Mouse (Mus musculus): ENCODE results near the gene Cyp2b10. TPM values are rescaled to one million over a fixed set of nuclear protein-coding genes. Genes with fewer than 3 reads are reported as not detected.
A peak's percentile ranks its signal among the peaks of the same experiment; 100 is the strongest.
"Not testable (repeated sequence)": the region's sequence is repeated elsewhere in the genome, so short reads cannot be mapped to it uniquely, and the experiment has no call there.

The Cyp2b10 gene
- polyA plus RNA-seq, 1 experiment from 2014 or later, result not detected

- no peak overlapping the region for H3K4me2 ChIP-seq (replicated peaks)
- H3K9me3 ChIP-seq, result no peaks in the 10 kb centered on the region
- no peak for ATAC-seq
- H3K36me3 ChIP-seq, result no peaks in the 10 kb centered on the region
- no peaks in the 10 kb centered on the region for H3K27me3 ChIP-seq (replicated peaks)
- no peak overlapping the region for H3K27ac ChIP-seq
- 77% methylated on average over 1 of the region's 1 CpGs for WGBS
- no peak overlapping the region for H3K4me3 ChIP-seq (replicated peaks)
- H3K4me1 ChIP-seq (replicated peaks), result no peaks in the 10 kb centered on the region
- H3K9ac ChIP-seq, result no peak overlapping the region
These were observed 13.1 kb upstream of the Cyp2b10 start for GRCm38 (mm10) chr7:25884272-25884671.

- peak; percentile 36; the same call in 1 of the 2 replicates for ATAC-seq
- no peak overlapping the region for H3K9ac ChIP-seq
- no peak overlapping the region for H3K27ac ChIP-seq
- 76% methylated on average over 3 of the region's 3 CpGs for WGBS
- H3K4me3 ChIP-seq (replicated peaks), result no peak overlapping the region
- H3K4me2 ChIP-seq (replicated peaks), result no peak overlapping the region
- no peaks in the 10 kb centered on the region for H3K4me1 ChIP-seq (replicated peaks)
- H3K9me3 ChIP-seq, result no peaks in the 10 kb centered on the region
- H3K36me3 ChIP-seq, result no peaks in the 10 kb centered on the region
- no peaks in the 10 kb centered on the region for H3K27me3 ChIP-seq (replicated peaks)
These were observed 9.7 kb upstream of the Cyp2b10 start for GRCm38 (mm10) chr7:25887758-25888157.

GRCm38 (mm10) chr7:25893159-25893558 is 4.3 kb upstream of the Cyp2b10 start:
- ATAC-seq, result no peak

GRCm38 (mm10) chr7:25895162-25895561 is 2.3 kb upstream of the Cyp2b10 start:
- Histone ChIP-seq H3K4me2 (replicated peaks) (no peak overlapping the region), H3K4me3 (replicated peaks) (no peak overlapping the region), H3K27ac (no peak overlapping the region), H3K9me3 (no peaks in the 10 kb centered on the region), H3K9ac (no peak overlapping the region), H3K4me1 (replicated peaks) (no peaks in the 10 kb centered on the region), H3K27me3 (replicated peaks) (no peaks in the 10 kb centered on the region), H3K36me3 (no peaks in the 10 kb centered on the region)
- no peak for ATAC-seq
- WGBS, result 71% methylated on average over 1 of the region's 1 CpGs

More at GRCm38 (mm10) chr7:25893159-25893558, 4.3 kb upstream of the Cyp2b10 start:
- Histone ChIP-seq H3K27ac (no peak overlapping the region), H3K27me3 (replicated peaks) (no peaks in the 10 kb centered on the region), H3K4me3 (replicated peaks) (no peak overlapping the region), H3K4me2 (replicated peaks) (no peak overlapping the region), H3K36me3 (no peaks in the 10 kb centered on the region), H3K9me3 (no peaks in the 10 kb centered on the region), H3K4me1 (replicated peaks) (no peaks in the 10 kb centered on the region), H3K9ac (no peak overlapping the region)
- WGBS, result 83% methylated on average over 5 of the region's 5 CpGs

GRCm38 (mm10) chr7:25898064-25898463 is 644 bp downstream of the Cyp2b10 start:
- H3K9me3 ChIP-seq, result no peaks in the 10 kb centered on the region
- H3K4me3 ChIP-seq (replicated peaks), result no peak overlapping the region
- H3K9ac ChIP-seq, result no peak overlapping the region
- no peak overlapping the region for H3K27ac ChIP-seq
- H3K27me3 ChIP-seq (replicated peaks), result no peaks in the 10 kb centered on the region
- H3K36me3 ChIP-seq, result no peaks in the 10 kb centered on the region
- WGBS, result 91% methylated on average over 7 of the region's 7 CpGs
- H3K4me2 ChIP-seq (replicated peaks), result no peak overlapping the region
- ATAC-seq, result no peak
- no peaks in the 10 kb centered on the region for H3K4me1 ChIP-seq (replicated peaks)

- H3K4me3 ChIP-seq (replicated peaks), result no peak overlapping the region
- no peak overlapping the region for H3K4me2 ChIP-seq (replicated peaks)
- H3K4me1 ChIP-seq (replicated peaks), result no peaks in the 10 kb centered on the region
- H3K27me3 ChIP-seq (replicated peaks), result no peaks in the 10 kb centered on the region
- H3K27ac ChIP-seq, result no peak overlapping the region
- H3K9ac ChIP-seq, result no peak overlapping the region
- 38% methylated on average over 8 of the region's 8 CpGs for WGBS
- no peaks in the 10 kb centered on the region for H3K36me3 ChIP-seq
- H3K9me3 ChIP-seq, result no peaks in the 10 kb centered on the region
- ATAC-seq, result no peak
These were observed 4.8 kb downstream of the Cyp2b10 start for GRCm38 (mm10) chr7:25902061-25902690.

GRCm38 (mm10) chr7:25903156-25903555 is 5.7 kb downstream of the Cyp2b10 start:
- Histone ChIP-seq H3K9ac (no peak overlapping the region), H3K27ac (no peak overlapping the region)
- 54% methylated on average over 14 of the region's 14 CpGs for WGBS

GRCm38 (mm10) chr7:25904066-25904465 is 6.6 kb downstream of the Cyp2b10 start:
- Histone ChIP-seq H3K9ac (no peak overlapping the region), H3K27me3 (replicated peaks) (no peaks in the 10 kb centered on the region), H3K36me3 (no peaks in the 10 kb centered on the region), H3K4me1 (replicated peaks) (no peaks in the 10 kb centered on the region), H3K4me2 (replicated peaks) (no peak overlapping the region), H3K9me3 (no peaks in the 10 kb centered on the region), H3K4me3 (replicated peaks) (no peak overlapping the region), H3K27ac (no peak overlapping the region)
- ATAC-seq, result no peak
- WGBS, result 39% methylated on average over 3 of the region's 3 CpGs

More at GRCm38 (mm10) chr7:25903156-25903555, 5.7 kb downstream of the Cyp2b10 start:
- no peak overlapping the region for H3K4me3 ChIP-seq (replicated peaks)
- H3K4me2 ChIP-seq (replicated peaks), result no peak overlapping the region
- no peaks in the 10 kb centered on the region for H3K36me3 ChIP-seq
- H3K4me1 ChIP-seq (replicated peaks), result no peaks in the 10 kb centered on the region
- H3K9me3 ChIP-seq, result no peaks in the 10 kb centered on the region
- ATAC-seq, result no peak
- H3K27me3 ChIP-seq (replicated peaks), result no peaks in the 10 kb centered on the region

- Histone ChIP-seq H3K4me2 (replicated peaks) (no peak overlapping the region), H3K27ac (no peak overlapping the region), H3K9ac (no peak overlapping the region), H3K27me3 (replicated peaks) (no peaks in the 10 kb centered on the region), H3K9me3 (no peaks in the 10 kb centered on the region), H3K4me3 (replicated peaks) (no peak overlapping the region), H3K36me3 (no peaks in the 10 kb centered on the region), H3K4me1 (replicated peaks) (no peaks in the 10 kb centered on the region)
- WGBS, result 72% methylated on average over 10 of the region's 10 CpGs
- ATAC-seq, result no peak
These were observed 7.1 kb downstream of the Cyp2b10 start for GRCm38 (mm10) chr7:25904489-25904888.

- WGBS, result 42% methylated on average over 6 of the region's 6 CpGs
- no peak overlapping the region for H3K27ac ChIP-seq
- H3K9me3 ChIP-seq, result no peaks in the 10 kb centered on the region
- H3K36me3 ChIP-seq, result no peaks in the 10 kb centered on the region
- no peak for ATAC-seq
- no peaks in the 10 kb centered on the region for H3K27me3 ChIP-seq (replicated peaks)
- no peaks in the 10 kb centered on the region for H3K4me1 ChIP-seq (replicated peaks)
- H3K4me2 ChIP-seq (replicated peaks), result no peak overlapping the region
- no peak overlapping the region for H3K4me3 ChIP-seq (replicated peaks)
- H3K9ac ChIP-seq, result no peak overlapping the region
These were observed 10.0 kb downstream of the Cyp2b10 start for GRCm38 (mm10) chr7:25907380-25907779.

GRCm38 (mm10) chr7:25910046-25910445 is 12.6 kb downstream of the Cyp2b10 start:
- Histone ChIP-seq H3K36me3 (no peaks in the 10 kb centered on the region), H3K27me3 (replicated peaks) (no peaks in the 10 kb centered on the region), H3K9me3 (no peaks in the 10 kb centered on the region), H3K4me3 (replicated peaks) (no peak overlapping the region), H3K9ac (no peak overlapping the region), H3K4me2 (replicated peaks) (no peak overlapping the region), H3K4me1 (replicated peaks) (no peaks in the 10 kb centered on the region), H3K27ac (no peak overlapping the region)
- WGBS, result 73% methylated on average over 2 of the region's 2 CpGs
- no peak for ATAC-seq

- ATAC-seq, result no peak
- no peak overlapping the region for H3K27ac ChIP-seq
- no peaks in the 10 kb centered on the region for H3K27me3 ChIP-seq (replicated peaks)
- H3K4me3 ChIP-seq (replicated peaks), result no peak overlapping the region
- WGBS, result 74% methylated on average over 1 of the region's 1 CpGs
- no peak overlapping the region for H3K9ac ChIP-seq
- H3K4me2 ChIP-seq (replicated peaks), result no peak overlapping the region
- no peaks in the 10 kb centered on the region for H3K4me1 ChIP-seq (replicated peaks)
- H3K36me3 ChIP-seq, result no peaks in the 10 kb centered on the region
- no peaks in the 10 kb centered on the region for H3K9me3 ChIP-seq
These were observed 18.7 kb downstream of the Cyp2b10 start for GRCm38 (mm10) chr7:25916116-25916515.

GRCm38 (mm10) chr7:25917271-25917670 is 19.9 kb downstream of the Cyp2b10 start:
- 50% methylated on average over 5 of the region's 5 CpGs for WGBS
- H3K4me1 ChIP-seq (replicated peaks); H3K9me3 ChIP-seq; H3K9ac ChIP-seq; H3K4me2 ChIP-seq (replicated peaks); H3K36me3 ChIP-seq; H3K27ac ChIP-seq; H3K4me3 ChIP-seq (replicated peaks); H3K27me3 ChIP-seq (replicated peaks): not testable (repeated sequence)
- ATAC-seq, result 0 out of 2 replicates have a peak, but pooled peaks have one; percentile 37
